Mouse (Mus musculus) embryo, embryonic 11.5 days (tissue): ENCODE results near the gene Faah.

Experiments
- DNase-seq: peaks from one replicate; pipeline ENCODE4 v3.0.0-alpha.2; 2012; ENCODE audit warnings: low read depth, low spot score

Faah gene

GRCm38 (mm10) chr4:116017902-116018746, at the start of gene Faah:
Gene Faah, minus strand, starts transcription at chr4:116017926.
- DNase-seq: no peak

DNA sequence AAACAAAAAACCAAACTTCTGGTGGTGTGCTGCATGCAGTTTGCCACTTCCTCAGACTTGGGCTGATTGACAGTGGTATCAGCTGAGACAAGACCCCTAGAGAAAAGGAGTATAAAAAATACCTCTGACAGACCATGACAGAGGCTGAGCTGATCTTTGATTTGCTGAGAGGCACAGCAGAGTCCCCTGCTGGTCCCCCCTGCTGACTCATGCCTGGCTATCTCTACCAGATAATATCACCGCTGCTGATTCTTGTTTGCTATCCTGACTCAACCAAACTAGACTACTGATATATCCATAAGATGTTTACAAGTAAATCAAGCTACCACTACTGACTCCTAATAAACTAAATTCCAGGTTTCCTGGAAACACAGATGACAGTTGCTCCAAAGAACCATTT, 46.1 kb upstream of the Faah start:
- no peak for DNase-seq

GRCm38 (mm10) chr4:116059012-116059726, 41.4 kb upstream of the Faah start:
- no peak for DNase-seq

GRCm38 (mm10) chr4:116057559-116057958, 39.8 kb upstream of the Faah start:
- no peak for DNase-seq

DNA sequence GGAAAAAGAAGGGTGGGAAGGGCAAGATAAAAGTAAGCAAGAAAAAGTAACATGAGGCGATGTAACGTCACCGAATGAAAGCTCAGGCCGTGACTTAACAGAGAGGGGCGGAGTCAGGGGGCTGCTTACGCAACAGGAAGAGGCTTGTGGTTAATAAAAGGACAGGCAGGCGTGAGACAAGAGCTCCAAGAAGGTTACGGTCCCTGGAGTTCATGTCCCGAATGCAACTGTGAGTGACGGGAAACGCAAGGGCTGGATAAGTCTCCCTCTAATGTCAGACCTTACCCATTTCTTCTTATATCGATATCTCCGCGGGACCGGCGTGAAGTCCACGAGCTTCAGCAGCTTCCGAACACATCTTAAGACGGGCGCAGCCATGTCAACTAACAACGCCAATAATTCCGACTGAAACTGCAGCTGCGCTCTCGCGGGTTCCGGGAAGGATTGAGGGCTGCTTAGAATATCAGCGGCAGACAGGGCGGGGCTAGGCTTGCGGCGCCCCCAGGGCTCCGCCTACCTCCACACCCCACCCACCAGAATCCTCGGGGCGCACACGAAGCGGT, 35.8 kb upstream of the Faah start, which contains the start of gene Nsun4:
TSS of gene Nsun4 (minus strand) at position 478 of the 563 bp plus-strand sequence.
- DNase-seq: peak; percentile 83

- DNase-seq: peak; percentile 22
Observed at GRCm38 (mm10) chr4:116052526-116053293, 35.0 kb upstream of the Faah start.

GRCm38 (mm10) chr4:116049211-116049610, 31.5 kb upstream of the Faah start:
- no peak for DNase-seq

DNA sequence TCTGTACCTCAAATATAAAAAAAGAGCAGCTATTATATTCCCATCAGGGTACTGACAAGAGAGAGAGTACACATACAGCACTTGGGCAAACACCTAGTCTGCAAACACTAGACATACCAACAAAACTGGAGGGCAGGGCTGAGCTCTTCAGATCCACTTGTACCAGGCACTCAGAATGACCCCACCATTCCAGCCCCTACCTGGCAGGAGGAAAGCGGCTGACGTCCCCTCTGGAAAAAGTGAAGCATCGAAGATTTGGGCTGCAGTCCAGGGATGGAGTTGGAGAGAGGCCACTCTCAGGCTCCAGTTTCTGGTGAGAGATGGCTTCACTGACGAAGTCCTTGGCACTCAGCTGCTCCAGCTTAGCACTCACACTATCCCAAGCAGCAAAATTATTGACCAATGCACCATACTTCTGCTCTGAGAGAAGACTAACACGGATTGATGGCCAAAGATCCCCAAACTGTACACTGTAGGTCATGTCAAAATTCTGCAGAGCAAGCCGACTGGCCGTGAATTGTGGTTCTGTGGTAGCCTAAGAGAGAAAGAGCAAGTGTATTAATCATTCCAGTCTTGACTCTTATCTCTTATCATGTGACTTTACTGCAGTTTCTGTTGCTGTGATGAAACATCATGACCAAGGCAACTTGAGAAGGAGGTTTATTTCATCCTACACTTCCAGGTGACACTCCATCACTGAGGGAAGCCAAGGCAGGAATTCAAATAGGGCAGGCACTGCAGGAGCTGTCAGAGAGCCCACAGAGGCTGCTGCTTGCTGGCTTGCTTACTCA, 30.6 kb upstream of the Faah start:
- no peak for DNase-seq

DNA sequence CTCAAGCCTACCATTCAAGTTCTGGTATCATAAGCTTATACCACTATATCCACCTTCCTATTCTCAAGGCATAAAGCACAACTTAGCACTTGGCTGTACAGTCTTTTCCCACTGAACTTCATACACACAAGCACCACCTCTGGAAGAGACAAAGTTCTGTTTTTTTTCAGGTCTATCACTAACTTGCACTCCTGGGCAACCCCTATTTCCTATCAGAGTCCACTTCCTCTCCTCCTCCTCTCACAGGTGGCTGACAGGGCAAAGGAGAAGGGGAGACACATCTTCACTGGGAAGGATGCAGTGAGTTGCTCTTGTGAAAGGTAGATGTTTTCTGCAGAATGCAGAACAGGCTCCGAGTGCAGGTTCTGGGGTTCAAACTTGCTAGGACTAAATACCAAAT, 30.0 kb upstream of the Faah start:
- no peak for DNase-seq

- no peak for DNase-seq
Observed at GRCm38 (mm10) chr4:116046604-116047003, 28.9 kb upstream of the Faah start.

DNA sequence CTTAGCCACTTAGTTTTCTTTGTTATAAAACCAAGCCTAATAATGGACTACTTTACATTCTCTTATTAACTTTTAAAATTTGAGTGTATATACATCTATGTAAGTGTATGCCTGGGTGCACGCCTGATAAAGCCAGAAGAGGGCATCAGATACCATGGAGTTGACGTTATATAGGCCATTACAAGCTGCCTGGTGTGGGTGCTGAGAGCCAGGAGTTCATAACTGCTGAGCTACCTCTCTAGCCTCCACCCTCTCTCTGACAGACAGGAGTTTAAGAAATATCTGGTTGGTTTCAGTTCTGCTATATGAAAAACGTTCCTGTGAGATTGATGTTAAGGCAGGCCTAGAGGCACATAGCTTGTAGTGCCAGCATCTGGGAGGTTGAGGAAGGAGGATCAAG, 24.5 kb upstream of the Faah start:
- DNase-seq: no peak

DNA sequence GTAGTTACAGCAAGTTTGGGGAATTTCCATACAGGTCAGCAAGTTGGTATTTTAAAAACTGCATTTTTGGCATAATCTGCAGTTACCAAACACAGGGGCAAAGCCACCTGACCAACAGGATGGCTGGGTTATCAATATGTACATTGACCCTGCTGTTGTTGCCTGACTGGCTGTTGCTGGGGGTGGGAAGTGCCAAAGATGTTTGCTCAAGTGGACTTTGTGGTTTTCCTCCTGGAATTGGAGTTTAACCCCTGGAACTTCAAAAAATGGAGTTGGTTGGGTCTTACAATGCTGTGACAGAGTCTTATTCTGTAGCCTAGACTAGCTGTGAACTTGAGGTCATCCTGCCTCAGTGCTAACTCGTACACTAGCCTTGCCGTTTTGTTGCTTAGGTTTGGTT, 22.7 kb upstream of the Faah start:
- no peak for DNase-seq

DNA sequence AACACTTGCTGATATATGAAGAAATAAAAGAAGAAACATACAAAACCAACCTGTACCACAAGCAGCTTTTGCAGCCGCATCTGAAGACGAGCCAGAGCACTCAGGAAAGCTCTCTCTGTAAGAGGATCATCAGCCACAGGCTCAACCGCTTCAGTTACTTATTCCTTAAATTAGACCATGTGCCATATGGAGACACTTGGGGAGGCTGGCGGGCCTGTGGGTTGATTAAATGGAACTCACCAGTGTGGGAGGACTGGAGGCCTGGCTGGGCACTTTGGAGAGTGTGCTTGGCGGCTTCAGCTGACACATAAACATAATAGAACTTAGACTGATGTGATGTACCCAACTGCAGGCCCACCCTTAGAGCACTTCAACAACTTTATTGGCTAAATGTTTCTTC, 15.6 kb upstream of the Faah start:
- no peak for DNase-seq

- no peak for DNase-seq
Observed at GRCm38 (mm10) chr4:116032906-116033305, 15.2 kb upstream of the Faah start.

- DNase-seq: peak; percentile 57
Observed at GRCm38 (mm10) chr4:116017300-116017901, 325 bp downstream of the Faah start.

DNA sequence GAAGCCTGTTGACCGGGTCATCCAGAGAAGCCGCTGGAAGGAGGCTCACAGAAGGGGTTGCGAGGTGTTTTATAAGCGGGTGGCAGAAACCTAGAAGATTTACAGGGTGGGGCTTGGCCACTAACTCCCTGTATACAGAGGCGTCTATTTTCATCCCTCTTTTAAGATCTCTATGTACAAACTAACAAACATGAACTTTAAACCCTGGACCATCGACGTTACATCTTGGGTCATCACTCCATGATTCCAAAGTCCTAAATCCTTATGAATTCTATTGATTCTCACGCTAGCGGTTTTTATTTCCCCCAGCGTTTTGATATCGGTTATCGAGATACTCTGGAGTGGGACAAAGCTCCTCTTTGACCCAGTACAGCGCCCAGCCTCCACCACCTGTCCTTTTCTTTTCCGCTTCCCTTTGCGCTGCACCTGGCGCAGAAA, 845 bp downstream of the Faah start:
- no peak for DNase-seq

- no peak for DNase-seq
Observed at GRCm38 (mm10) chr4:116016396-116016795, 1.3 kb downstream of the Faah start.

- DNase-seq: no peak
Observed at GRCm38 (mm10) chr4:116015996-116016395, 1.7 kb downstream of the Faah start.

GRCm38 (mm10) chr4:116015502-116015901, 2.2 kb downstream of the Faah start:
- no peak for DNase-seq

DNA sequence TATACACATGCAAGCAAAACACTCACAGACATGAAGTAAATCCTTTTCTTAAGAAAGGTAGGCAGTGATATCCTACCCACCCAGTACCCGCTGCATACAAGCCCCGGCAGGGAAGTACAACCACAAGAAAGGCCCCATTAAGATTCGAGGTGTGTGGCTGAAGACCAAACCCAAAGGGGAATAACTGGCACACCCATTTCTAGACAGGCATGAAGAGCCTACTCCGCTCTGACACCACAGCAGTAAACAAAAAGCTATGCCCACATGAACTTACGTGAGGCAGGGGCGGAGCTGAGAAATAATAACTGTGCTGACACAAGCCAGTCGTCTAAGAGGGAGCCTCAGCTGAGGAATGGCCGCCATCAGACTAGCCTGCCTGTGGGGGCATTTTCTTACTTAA, 7.5 kb downstream of the Faah start:
- no peak for DNase-seq

- DNase-seq: no peak
Observed at GRCm38 (mm10) chr4:116001206-116001605, 16.5 kb downstream of the Faah start.
